Mouse (Mus musculus) bone marrow macrophage, adult 2 months (primary cell): ENCODE data around the gene Scnn1b.

Experiments used
- CTCF ChIP-seq: IDR thresholded peaks from 2 replicates; pipeline ENCODE4 v1.5.1; 2012; ENCODE audit warnings: low read depth, mild to moderate bottlenecking, low read length, moderate library complexity
- POLR2A ChIP-seq: IDR thresholded peaks from 2 replicates; pipeline ENCODE4 v1.6.1; 2012; ENCODE audit warnings: mild to moderate bottlenecking, low read depth, low read length, borderline replicate concordance

GRCm38 (mm10) chr7:121840810-121841209, 24.0 kb upstream of the Scnn1b start:
- TF ChIP-seq POLR2A = no peak
- TF ChIP-seq CTCF = no peak
